Mouse (Mus musculus) embryonic fibroblast, embryonic 13.5 days (primary cell): ENCODE measurements around the gene Flt1. TPM values are rescaled to one million over a fixed set of nuclear protein-coding genes. Genes with fewer than 3 reads are reported as not detected.

ENCODE experiments used
- H3K27ac ChIP-seq: 2 replicates; pipeline ENCODE4 v1.5.1; 2012; ENCODE audit warnings: low read length, control low read depth, inconsistent platforms; ENCODE audit not compliant: insufficient read depth
- H3K4me1 ChIP-seq: 2 replicates; pipeline ENCODE4 v1.6.1; 2011; ENCODE audit warnings: low read length; ENCODE audit not compliant: control insufficient read depth, insufficient read depth
- H3K4me3 ChIP-seq: 2 replicates; pipeline ENCODE4 v1.5.1; 2011; ENCODE audit warnings: mild to moderate bottlenecking, control low read depth, low read length; ENCODE audit not compliant: insufficient read depth
- CTCF ChIP-seq: IDR thresholded peaks from 2 replicates; pipeline ENCODE4 v1.5.1; 2011; ENCODE audit warnings: mild to moderate bottlenecking, control low read depth, low read length, moderate library complexity, borderline replicate concordance; ENCODE audit not compliant: insufficient read depth
- POLR2A ChIP-seq: IDR thresholded peaks from 2 replicates; pipeline ENCODE4 v1.6.1; 2011; ENCODE audit warnings: low read depth, mild to moderate bottlenecking, control low read depth, low read length, moderate library complexity
- polyA plus RNA-seq: library from polyadenylated mRNA; stranded (reverse); fragments of >200 nt; gene quantifications from 2 replicates; pipeline ENCODE4 v1.2.4, GENCODE M21; 2011; ENCODE audit warnings: low read depth; ENCODE audit not compliant: missing spikeins, insufficient read length

Flt1 gene
- polyA plus RNA-seq, 1 experiment: 38.2 TPM

- Histone ChIP-seq H3K4me3 (no peak overlapping the region), H3K4me1 (peaks cover 15% of the 10 kb centered on the region), H3K27ac (peak overlapping the region; percentile 45; the same call in 1 of the 2 replicates)
- TF ChIP-seq POLR2A (no peak), CTCF (no peak)
Measured at GRCm38 (mm10) chr5:147707479-147707878, 18.3 kb downstream of the Flt1 start.

GRCm38 (mm10) chr5:147704890-147705289 lies 20.9 kb downstream of the Flt1 start:
- Histone ChIP-seq H3K4me1 (peaks cover 17% of the 10 kb centered on the region), H3K4me3 (no peak overlapping the region), H3K27ac (no peak overlapping the region)
- TF ChIP-seq CTCF (no peak), POLR2A (no peak)

- TF ChIP-seq CTCF (no peak), POLR2A (no peak)
- H3K4me3 ChIP-seq: no peak overlapping the region
- H3K27ac ChIP-seq: no peak overlapping the region
- H3K4me1 ChIP-seq: peaks cover 14% of the 10 kb centered on the region
Measured at GRCm38 (mm10) chr5:147702423-147702822, 23.4 kb downstream of the Flt1 start.

GRCm38 (mm10) chr5:147701024-147701423 lies 24.8 kb downstream of the Flt1 start:
- TF ChIP-seq POLR2A (no peak), CTCF (no peak)

GRCm38 (mm10) chr5:147698044-147698443 lies 27.8 kb downstream of the Flt1 start:
- Histone ChIP-seq H3K4me3 (no peak overlapping the region), H3K27ac (no peak overlapping the region), H3K4me1 (0 out of 2 replicates have a peak, but pooled peaks cover 2% of the 10 kb centered on the region)
- TF ChIP-seq CTCF (no peak), POLR2A (no peak)

More at GRCm38 (mm10) chr5:147701024-147701423, 24.8 kb downstream of the Flt1 start:
- Histone ChIP-seq H3K4me1 (peaks cover 6% of the 10 kb centered on the region; the same call in 1 of the 2 replicates), H3K4me3 (no peak overlapping the region), H3K27ac (no peak overlapping the region)

- Histone ChIP-seq H3K4me1 (0 out of 2 replicates have a peak, but pooled peaks cover 2% of the 10 kb centered on the region), H3K4me3 (no peak overlapping the region), H3K27ac (no peak overlapping the region)
- no peak for TF ChIP-seq CTCF
- no peak for TF ChIP-seq POLR2A
Measured at GRCm38 (mm10) chr5:147697165-147697564, 28.6 kb downstream of the Flt1 start.

- H3K4me3 ChIP-seq: no peak overlapping the region
- TF ChIP-seq POLR2A: no peak
- TF ChIP-seq CTCF: no peak
- H3K4me1 ChIP-seq: no peaks in the 10 kb centered on the region
- H3K27ac ChIP-seq: no peak overlapping the region
Measured at GRCm38 (mm10) chr5:147692622-147693021, 33.2 kb downstream of the Flt1 start.

GRCm38 (mm10) chr5:147683707-147684323 lies 42.0 kb downstream of the Flt1 start:
- H3K27ac ChIP-seq: no peak overlapping the region
- TF ChIP-seq CTCF (no peak), POLR2A (no peak)
- H3K4me1 ChIP-seq: no peaks in the 10 kb centered on the region
- H3K4me3 ChIP-seq: no peak overlapping the region

GRCm38 (mm10) chr5:147681224-147681623 lies 44.6 kb downstream of the Flt1 start:
- H3K27ac ChIP-seq: no peak overlapping the region
- no peaks in the 10 kb centered on the region for H3K4me1 ChIP-seq
- no peak overlapping the region for H3K4me3 ChIP-seq
- TF ChIP-seq POLR2A: no peak
- TF ChIP-seq CTCF: no peak

- no peak overlapping the region for H3K27ac ChIP-seq
- H3K4me3 ChIP-seq: no peak overlapping the region
- no peaks in the 10 kb centered on the region for H3K4me1 ChIP-seq
- no peak for TF ChIP-seq POLR2A
- no peak for TF ChIP-seq CTCF
Measured at GRCm38 (mm10) chr5:147680711-147681110, 45.1 kb downstream of the Flt1 start.

GRCm38 (mm10) chr5:147679316-147679715 lies 46.5 kb downstream of the Flt1 start:
- no peak for TF ChIP-seq CTCF
- TF ChIP-seq POLR2A: no peak
- H3K4me3 ChIP-seq: no peak overlapping the region

More at GRCm38 (mm10) chr5:147679316-147679715, 46.5 kb downstream of the Flt1 start:
- H3K27ac ChIP-seq: no peak overlapping the region
- H3K4me1 ChIP-seq: no peaks in the 10 kb centered on the region
